Mouse (Mus musculus) midbrain, embryonic 11.5 days (tissue): ENCODE measurements around the gene Gadl1. TPM values are rescaled to one million over a fixed set of nuclear protein-coding genes. Genes with fewer than 3 reads are reported as not detected.

Experiments
- ATAC-seq: fragments of 200-750 bp; cut with Nextera tagmentation; 2 replicates; pipeline ENCODE4 v1.8.0; 2017; ENCODE audit warnings: moderate TSS enrichment, moderate library complexity; ENCODE audit not compliant: low FRiP score
- DNase-seq: peaks from one replicate; pipeline ENCODE4 v3.0.0; 2015; ENCODE audit warnings: low spot score; ENCODE audit errors: missing footprints
- H3K27ac ChIP-seq: fragments of 300-500 bp; sonication (generic); 2 replicates; pipeline ENCODE4 v1.5.1; 2014; ENCODE audit warnings: low read depth, low read length
- H3K27me3 ChIP-seq: fragments of 300-500 bp; sonication (generic); 2 replicates; pipeline ENCODE4 v1.6.1; 2014; ENCODE audit warnings: mild to moderate bottlenecking, low read length, moderate library complexity, mixed read lengths; ENCODE audit not compliant: control insufficient read depth, insufficient read depth
- H3K36me3 ChIP-seq: fragments of 300-500 bp; sonication (generic); 2 replicates; pipeline ENCODE4 v1.6.1; 2014; ENCODE audit warnings: mild to moderate bottlenecking, low read length, moderate library complexity, mixed read lengths; ENCODE audit not compliant: control insufficient read depth, insufficient read depth
- H3K4me1 ChIP-seq: fragments of 300-500 bp; sonication (generic); 2 replicates; pipeline ENCODE4 v1.6.1; 2014; ENCODE audit warnings: low read length; ENCODE audit not compliant: control insufficient read depth, insufficient read depth
- H3K4me2 ChIP-seq: fragments of 300-500 bp; sonication (generic); 2 replicates; pipeline ENCODE4 v1.6.1; 2014; ENCODE audit warnings: mild to moderate bottlenecking, moderate library complexity
- H3K4me3 ChIP-seq: fragments of 300-500 bp; sonication (generic); 2 replicates; pipeline ENCODE4 v1.5.1; 2014; ENCODE audit warnings: low read depth, low read length
- H3K9ac ChIP-seq: fragments of 300-500 bp; sonication (generic); 2 replicates; pipeline ENCODE4 v1.6.1; 2014; ENCODE audit warnings: low read length
- H3K9me3 ChIP-seq: fragments of 300-500 bp; sonication (generic); 2 replicates; pipeline ENCODE4 v1.6.1; 2016; ENCODE audit warnings: low read length; ENCODE audit not compliant: control insufficient read depth
- WGBS: fragments of 180-500 bp; shearing (Covaris S2); extraction: QIAGEN DNeasy Blood & Tissue Kit; methylation state at CpG from one replicate; pipeline ENCODE4 v1.1.7; 2014; 5-methylcytosine and 5-hydroxymethylcytosine counted together
- polyA plus RNA-seq: library from polyadenylated mRNA; unstranded; fragments of >200 nt; fragmentation: Nextera tagmentation; extraction: Ambion mirVana; gene quantifications from 2 replicates; pipeline ENCODE4 v1.2.1, GENCODE M21; 2014

The Gadl1 gene
- polyA plus RNA-seq, 1 experiment from 2014 or later: 0.31 TPM

- no peaks in the 10 kb centered on the region for H3K4me1 ChIP-seq
- H3K9me3 ChIP-seq: no peaks in the 10 kb centered on the region
- H3K9ac ChIP-seq: no peak overlapping the region
- ATAC-seq (no peak), DNase-seq (no peak)
- H3K27ac ChIP-seq: no peak overlapping the region
- WGBS: 90% methylated on average over 1 of the region's 1 CpGs
- H3K4me3 ChIP-seq: no peak overlapping the region
- no peaks in the 10 kb centered on the region for H3K36me3 ChIP-seq
- H3K27me3 ChIP-seq: no peaks in the 10 kb centered on the region
- no peak overlapping the region for H3K4me2 ChIP-seq
Measured at GRCm38 (mm10) chr9:115924094-115924493, 14.8 kb downstream of the Gadl1 start.

- Histone ChIP-seq H3K36me3 (no peaks in the 10 kb centered on the region), H3K4me1 (no peaks in the 10 kb centered on the region), H3K9me3 (no peaks in the 10 kb centered on the region), H3K4me3 (no peak overlapping the region), H3K9ac (no peak overlapping the region), H3K27ac (no peak overlapping the region), H3K27me3 (no peaks in the 10 kb centered on the region), H3K4me2 (no peak overlapping the region)
- DNase-seq: no peak
- no peak for ATAC-seq
- 72% methylated on average over 2 of the region's 2 CpGs for WGBS
Measured at GRCm38 (mm10) chr9:115931803-115932202, 22.5 kb downstream of the Gadl1 start.

- Histone ChIP-seq H3K9me3 (no peaks in the 10 kb centered on the region), H3K4me2 (no peak overlapping the region), H3K4me3 (no peak overlapping the region), H3K4me1 (no peaks in the 10 kb centered on the region), H3K9ac (no peak overlapping the region), H3K27me3 (no peaks in the 10 kb centered on the region), H3K36me3 (no peaks in the 10 kb centered on the region), H3K27ac (no peak overlapping the region)
- DNase-seq: no peak
- WGBS: 90% methylated on average over 4 of the region's 4 CpGs
- ATAC-seq: no peak
Measured at GRCm38 (mm10) chr9:115932741-115933140, 23.5 kb downstream of the Gadl1 start.

GRCm38 (mm10) chr9:115933243-115933964, 24.1 kb downstream of the Gadl1 start:
- Histone ChIP-seq H3K36me3 (no peaks in the 10 kb centered on the region), H3K9me3 (no peaks in the 10 kb centered on the region; the same call in 1 of the 2 replicates), H3K27ac (no peak overlapping the region), H3K4me1 (no peaks in the 10 kb centered on the region), H3K27me3 (no peaks in the 10 kb centered on the region), H3K4me2 (no peak overlapping the region), H3K4me3 (no peak overlapping the region), H3K9ac (no peak overlapping the region)
- no peak for DNase-seq
- ATAC-seq: no peak
- WGBS: 72% methylated on average over 7 of the region's 7 CpGs

- Histone ChIP-seq H3K9ac (no peak overlapping the region), H3K27me3 (no peaks in the 10 kb centered on the region), H3K9me3 (no peaks in the 10 kb centered on the region; the same call in 1 of the 2 replicates), H3K4me3 (no peak overlapping the region), H3K4me2 (no peak overlapping the region), H3K27ac (no peak overlapping the region), H3K36me3 (no peaks in the 10 kb centered on the region), H3K4me1 (no peaks in the 10 kb centered on the region)
- 92% methylated on average over 11 of the region's 11 CpGs for WGBS
- no peak for DNase-seq
- no peak for ATAC-seq
Measured at GRCm38 (mm10) chr9:115934288-115934687, 25.0 kb downstream of the Gadl1 start.

- Histone ChIP-seq H3K27ac (no peak overlapping the region), H3K9ac (no peak overlapping the region), H3K4me3 (no peak overlapping the region), H3K36me3 (no peaks in the 10 kb centered on the region), H3K27me3 (no peaks in the 10 kb centered on the region), H3K4me1 (no peaks in the 10 kb centered on the region), H3K4me2 (no peak overlapping the region), H3K9me3 (no peaks in the 10 kb centered on the region; the same call in 1 of the 2 replicates)
- WGBS: 88% methylated on average over 2 of the region's 2 CpGs
- ATAC-seq: no peak
- DNase-seq: no peak
Measured at GRCm38 (mm10) chr9:115936350-115936749, 27.1 kb downstream of the Gadl1 start.

- DNase-seq (no peak), ATAC-seq (no peak)
- Histone ChIP-seq H3K36me3 (no peaks in the 10 kb centered on the region), H3K4me2 (no peak overlapping the region), H3K9me3 (no peaks in the 10 kb centered on the region; the same call in 1 of the 2 replicates), H3K4me1 (no peaks in the 10 kb centered on the region), H3K4me3 (no peak overlapping the region), H3K27ac (no peak overlapping the region), H3K9ac (no peak overlapping the region), H3K27me3 (no peaks in the 10 kb centered on the region)
- 92% methylated on average over 5 of the region's 5 CpGs for WGBS
Measured at GRCm38 (mm10) chr9:115937915-115938314, 28.7 kb downstream of the Gadl1 start.

- Histone ChIP-seq H3K4me1 (no peaks in the 10 kb centered on the region; the same call in 1 of the 2 replicates), H3K9ac (no peak overlapping the region), H3K4me2 (no peak overlapping the region), H3K4me3 (no peak overlapping the region), H3K27me3 (no peaks in the 10 kb centered on the region), H3K27ac (no peak overlapping the region), H3K36me3 (no peaks in the 10 kb centered on the region), H3K9me3 (no peaks in the 10 kb centered on the region; the same call in 1 of the 2 replicates)
- ATAC-seq (no peak), DNase-seq (no peak)
- 82% methylated on average over 3 of the region's 3 CpGs for WGBS
Measured at GRCm38 (mm10) chr9:115939420-115939819, 30.2 kb downstream of the Gadl1 start.

- H3K4me3 ChIP-seq: no peak overlapping the region
- ATAC-seq (no peak), DNase-seq (no peak)
- H3K36me3 ChIP-seq: no peaks in the 10 kb centered on the region
- H3K4me2 ChIP-seq: no peak overlapping the region
- H3K4me1 ChIP-seq: no peaks in the 10 kb centered on the region; the same call in 1 of the 2 replicates
- H3K9ac ChIP-seq: no peak overlapping the region
- no peaks in the 10 kb centered on the region; the same call in 1 of the 2 replicates for H3K9me3 ChIP-seq
- no peak overlapping the region for H3K27ac ChIP-seq
- no peaks in the 10 kb centered on the region for H3K27me3 ChIP-seq
- WGBS: 75% methylated on average over 8 of the region's 8 CpGs
Measured at GRCm38 (mm10) chr9:115941171-115941570, 31.9 kb downstream of the Gadl1 start.
